Mouse (Mus musculus) erythroblast, embryonic 14.5 days (primary cell): ENCODE data around the gene Ctxn2. TPM values are rescaled to one million over a fixed set of nuclear protein-coding genes. Genes with fewer than 3 reads are reported as not detected.

Experiments
- H3K27me3 ChIP-seq: 2 replicates; pipeline ENCODE4 v1.6.1; 2012; ENCODE audit warnings: inconsistent platforms; ENCODE audit not compliant: control insufficient read depth
- H3K36me3 ChIP-seq: 2 replicates; pipeline ENCODE4 v1.6.1; 2012; ENCODE audit warnings: mild to moderate bottlenecking, inconsistent platforms; ENCODE audit not compliant: control insufficient read depth
- H3K4me1 ChIP-seq: 2 replicates; pipeline ENCODE4 v1.6.1; 2012; ENCODE audit warnings: inconsistent platforms; ENCODE audit not compliant: control insufficient read depth
- H3K4me3 ChIP-seq: replicated peaks from 2 replicates; pipeline ENCODE3; 2012; ENCODE audit warnings: moderate library complexity, mild to moderate bottlenecking, inconsistent platforms
- H3K9me3 ChIP-seq: 2 replicates; pipeline ENCODE4 v1.6.1; 2012; ENCODE audit warnings: low read length, inconsistent platforms, mixed read lengths; ENCODE audit not compliant: control insufficient read depth
- GATA1 ChIP-seq: IDR thresholded peaks from 2 replicates; pipeline ENCODE4 v1.6.1; 2012; ENCODE audit warnings: low read length, inconsistent platforms, mixed read lengths
- TAL1 ChIP-seq: IDR thresholded peaks from 3 replicates; pipeline ENCODE4 v1.6.1; 2012; ENCODE audit warnings: low read length, inconsistent platforms, mixed read lengths
- polyA plus RNA-seq: library from polyadenylated mRNA; stranded (reverse); fragments of >175 nt; gene quantifications from 2 replicates; pipeline ENCODE4 v1.2.3, GENCODE M21; 2012

Ctxn2 gene
- polyA plus RNA-seq, 1 experiment = not detected

GRCm38 (mm10) chr2:125125824-125126223, 10.7 kb upstream of the Ctxn2 start:
- Histone ChIP-seq H3K36me3 (peaks cover 11% of the 10 kb centered on the region), H3K4me3 (no peak overlapping the region), H3K4me1 (peaks cover 24% of the 10 kb centered on the region), H3K27me3 (peaks cover 13% of the 10 kb centered on the region), H3K9me3 (peaks cover 2% of the 10 kb centered on the region; the same call in 1 of the 2 replicates)
- no peak for TF ChIP-seq TAL1
- TF ChIP-seq GATA1 = no peak

- H3K9me3 ChIP-seq = peaks cover 2% of the 10 kb centered on the region; the same call in 1 of the 2 replicates
- no peak for TF ChIP-seq GATA1
- H3K4me3 ChIP-seq = no peak overlapping the region
- peaks cover 14% of the 10 kb centered on the region for H3K4me1 ChIP-seq
- peaks cover 13% of the 10 kb centered on the region for H3K27me3 ChIP-seq
- peaks cover 2% of the 10 kb centered on the region for H3K36me3 ChIP-seq
These were observed 9.7 kb upstream of the Ctxn2 start for GRCm38 (mm10) chr2:125126792-125127191.

DNA sequence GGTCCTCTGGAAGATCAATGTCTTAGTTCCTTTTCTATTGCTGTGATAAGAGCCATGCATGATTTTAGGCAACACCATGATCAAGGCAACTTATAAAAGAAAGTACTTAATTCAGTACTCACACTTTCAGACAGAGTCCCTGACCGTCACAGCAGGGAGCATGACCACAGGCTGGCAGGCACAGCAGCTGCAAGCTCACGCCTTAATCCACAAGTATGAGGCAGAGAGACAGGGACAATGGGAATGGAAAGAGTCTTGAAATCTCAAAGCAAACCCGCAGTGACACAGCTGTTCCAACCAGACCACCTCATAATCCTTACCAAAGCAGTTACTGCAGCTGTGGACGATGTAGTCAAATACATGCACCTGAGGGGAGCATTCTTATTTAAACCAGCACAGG, 2.4 kb upstream of the Ctxn2 start:
- Histone ChIP-seq H3K4me1 (no peaks in the 10 kb centered on the region; the same call in 1 of the 2 replicates), H3K27me3 (peaks cover 19% of the 10 kb centered on the region), H3K36me3 (no peaks in the 10 kb centered on the region), H3K4me3 (no peak overlapping the region), H3K9me3 (no peaks in the 10 kb centered on the region)
- no peak for TF ChIP-seq TAL1
- TF ChIP-seq GATA1 = no peak

GRCm38 (mm10) chr2:125136846-125137245, 354 bp downstream of the Ctxn2 start:
- H3K4me3 ChIP-seq = no peak overlapping the region
- H3K36me3 ChIP-seq = no peaks in the 10 kb centered on the region
- no peak for TF ChIP-seq GATA1
- TF ChIP-seq TAL1 = no peak
- no peaks in the 10 kb centered on the region for H3K9me3 ChIP-seq
- H3K27me3 ChIP-seq = peaks cover 22% of the 10 kb centered on the region
- no peaks in the 10 kb centered on the region; the same call in 1 of the 2 replicates for H3K4me1 ChIP-seq

DNA sequence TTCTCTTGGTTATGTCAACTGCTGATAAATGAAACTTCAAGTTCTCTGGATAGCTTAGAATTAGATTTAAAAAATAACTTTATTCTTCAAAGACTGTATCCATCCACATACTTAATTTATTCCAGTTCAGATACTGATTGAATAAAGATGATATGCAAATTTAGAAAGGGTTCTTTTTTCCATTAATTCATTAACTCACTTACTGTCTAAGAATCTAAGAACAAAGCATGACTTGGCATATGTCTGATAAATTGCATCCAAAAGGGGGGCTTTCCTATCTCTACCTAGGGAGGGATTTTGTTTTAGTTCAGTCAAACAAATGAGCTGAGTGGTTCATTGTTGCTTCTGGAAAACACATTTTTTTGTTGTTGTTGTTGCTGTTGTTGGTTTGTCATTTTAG, 5.8 kb downstream of the Ctxn2 start:
- Histone ChIP-seq H3K27me3 (peaks cover 3% of the 10 kb centered on the region; the same call in 1 of the 2 replicates), H3K4me3 (no peak overlapping the region), H3K4me1 (no peaks in the 10 kb centered on the region), H3K9me3 (no peaks in the 10 kb centered on the region), H3K36me3 (no peaks in the 10 kb centered on the region)
- no peak for TF ChIP-seq GATA1
- no peak for TF ChIP-seq TAL1

- no peaks in the 10 kb centered on the region for H3K27me3 ChIP-seq
- H3K36me3 ChIP-seq = no peaks in the 10 kb centered on the region
- H3K4me1 ChIP-seq = no peaks in the 10 kb centered on the region
- H3K9me3 ChIP-seq = no peaks in the 10 kb centered on the region
- H3K4me3 ChIP-seq = no peak within 1 kb of the TSS
- TF ChIP-seq GATA1 (no peak), TAL1 (no peak)
These were observed 15.9 kb downstream of the Ctxn2 start, which contains the start of gene Slc12a1 for GRCm38 (mm10) chr2:125152388-125152787. Slc12a1 (plus strand) TSS chr2:125152505.

DNA sequence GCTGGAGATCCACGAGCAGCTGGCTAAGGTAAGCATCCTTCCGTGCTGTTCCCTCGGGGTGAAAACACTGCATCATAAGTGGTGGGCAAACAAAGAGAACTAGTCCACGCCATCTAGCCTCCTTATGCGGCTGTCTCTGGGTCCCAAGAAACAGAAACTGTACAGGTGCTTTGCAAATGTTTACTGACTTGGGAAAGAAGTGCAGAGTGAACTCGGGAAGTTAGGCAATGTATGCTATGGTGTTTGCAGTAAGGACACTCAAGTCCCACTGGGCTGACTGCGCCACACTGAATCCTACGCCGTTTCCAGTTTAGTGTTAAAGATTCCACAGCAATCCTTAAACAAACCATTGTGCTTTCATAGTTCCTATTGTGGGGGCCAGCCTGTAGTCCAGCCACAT, 17.8 kb downstream of the Ctxn2 start:
- Histone ChIP-seq H3K36me3 (no peaks in the 10 kb centered on the region), H3K4me1 (no peaks in the 10 kb centered on the region), H3K27me3 (no peaks in the 10 kb centered on the region), H3K4me3 (no peak overlapping the region), H3K9me3 (no peaks in the 10 kb centered on the region)
- TF ChIP-seq TAL1 (no peak), GATA1 (no peak)

GRCm38 (mm10) chr2:125155504-125155903, 19.0 kb downstream of the Ctxn2 start:
- no peaks in the 10 kb centered on the region for H3K4me1 ChIP-seq
- H3K27me3 ChIP-seq = no peaks in the 10 kb centered on the region
- no peak for TF ChIP-seq GATA1
- no peak for TF ChIP-seq TAL1
- no peaks in the 10 kb centered on the region for H3K36me3 ChIP-seq
- H3K9me3 ChIP-seq = no peaks in the 10 kb centered on the region
- H3K4me3 ChIP-seq = no peak overlapping the region

DNA sequence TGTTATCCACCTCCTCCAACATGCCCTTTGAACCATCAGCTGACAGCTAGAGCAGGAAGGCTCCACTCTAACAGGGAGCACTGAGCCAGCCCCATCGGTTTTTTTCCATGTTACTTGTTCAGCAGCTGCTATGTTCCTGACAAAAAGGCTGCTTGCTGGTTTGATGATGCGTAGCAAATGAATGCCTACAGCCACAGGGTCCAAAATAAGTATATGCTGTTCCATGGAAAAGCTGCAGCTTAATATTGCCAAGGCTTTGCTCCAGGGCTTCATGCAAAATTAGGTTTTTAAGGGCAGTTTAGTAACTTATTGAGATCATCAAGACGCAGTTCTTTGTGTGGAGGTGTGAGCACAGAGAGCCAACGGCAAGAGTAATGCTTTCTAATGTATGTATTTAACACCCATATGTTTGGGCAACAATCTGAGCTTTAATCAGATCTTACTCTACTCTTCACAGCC, 25.5 kb downstream of the Ctxn2 start:
- Histone ChIP-seq H3K36me3 (no peaks in the 10 kb centered on the region), H3K4me1 (no peaks in the 10 kb centered on the region)
- TF ChIP-seq GATA1 = no peak
- TF ChIP-seq TAL1 = no peak

GRCm38 (mm10) chr2:125178225-125178798, 41.8 kb downstream of the Ctxn2 start:
- H3K27me3 ChIP-seq = no peaks in the 10 kb centered on the region
- no peaks in the 10 kb centered on the region; the same call in 1 of the 2 replicates for H3K4me1 ChIP-seq
- H3K4me3 ChIP-seq = no peak overlapping the region
- TF ChIP-seq TAL1 (no peak), GATA1 (no peak)
- no peaks in the 10 kb centered on the region for H3K36me3 ChIP-seq
- H3K9me3 ChIP-seq = no peaks in the 10 kb centered on the region

More for the DNA sequence above, 25.5 kb downstream of the Ctxn2 start:
- H3K9me3 ChIP-seq = no peaks in the 10 kb centered on the region
- no peaks in the 10 kb centered on the region for H3K27me3 ChIP-seq
- H3K4me3 ChIP-seq = no peak overlapping the region
